Mouse (Mus musculus) liver, adult 2 months (tissue): ENCODE results near the gene Gm45234.

Experiments used
- CTCF ChIP-seq: fragments of 200-500 bp; IDR thresholded peaks from 2 replicates; pipeline ENCODE4 v1.5.1; 2011; ENCODE audit warnings: low read depth, low read length, control low read depth
- POLR2A ChIP-seq: fragments of 200-500 bp; IDR thresholded peaks from 2 replicates; pipeline ENCODE4 v1.6.1; 2011; ENCODE audit warnings: low read length, control low read depth; ENCODE audit not compliant: insufficient read depth; ENCODE audit errors: extremely low read depth

- TF ChIP-seq POLR2A: no peak
- TF ChIP-seq CTCF: peak; percentile 88
Measured at GRCm38 (mm10) chr6:124716864-124717490, 38.8 kb downstream of the Gm45234 start.
